Mouse (Mus musculus) bone marrow macrophage, adult 2 months (primary cell): ENCODE results near the gene Ebi3.

Experiments
- CTCF ChIP-seq: IDR thresholded peaks from 2 replicates; pipeline ENCODE4 v1.5.1; 2012; ENCODE audit warnings: low read depth, mild to moderate bottlenecking, low read length, moderate library complexity
- POLR2A ChIP-seq: IDR thresholded peaks from 2 replicates; pipeline ENCODE4 v1.6.1; 2012; ENCODE audit warnings: mild to moderate bottlenecking, low read depth, low read length, borderline replicate concordance

DNA sequence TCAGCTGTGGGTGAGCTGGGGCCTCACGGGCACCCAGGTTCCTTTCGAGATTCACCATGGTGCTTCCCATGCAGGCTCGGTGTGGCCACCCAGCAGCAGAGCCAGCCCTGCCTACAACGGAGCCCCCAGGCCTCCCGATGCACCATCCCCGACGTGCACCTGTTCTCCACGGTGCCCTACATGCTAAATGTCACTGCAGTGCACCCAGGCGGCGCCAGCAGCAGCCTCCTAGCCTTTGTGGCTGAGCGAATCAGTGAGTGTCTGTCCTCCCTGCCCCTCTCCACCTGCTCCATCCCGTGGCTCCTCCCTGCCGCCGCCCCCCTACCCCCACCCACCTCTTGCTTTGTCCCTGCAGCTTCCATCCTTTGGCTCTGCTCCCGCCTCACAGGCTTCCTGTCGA lies 1.8 kb downstream of the Ebi3 start:
- no peak for TF ChIP-seq POLR2A
- no peak for TF ChIP-seq CTCF
